Mouse (Mus musculus) heart, embryonic 12.5 days (tissue): ENCODE results near the gene Vipr1. TPM values are rescaled to one million over a fixed set of nuclear protein-coding genes. Genes with fewer than 3 reads are reported as not detected.

Source experiments
- ATAC-seq: fragments of 200-750 bp; cut with Nextera tagmentation; 2 replicates; pipeline ENCODE4 v1.8.0; 2017; ENCODE audit warnings: moderate TSS enrichment, moderate library complexity; ENCODE audit not compliant: insufficient number of reproducible peaks, low FRiP score
- H3K27ac ChIP-seq: fragments of 300-500 bp; sonication (generic); 2 replicates; pipeline ENCODE4 v1.5.1; 2016; ENCODE audit warnings: mild to moderate bottlenecking, moderate library complexity; ENCODE audit not compliant: poor library complexity, severe bottlenecking
- H3K27me3 ChIP-seq: fragments of 300-500 bp; sonication (generic); replicated peaks from 2 replicates; pipeline ENCODE4 v1.6.1; 2016; ENCODE audit warnings: mild to moderate bottlenecking, moderate library complexity
- H3K36me3 ChIP-seq: fragments of 300-500 bp; sonication (generic); 2 replicates; pipeline ENCODE4 v1.6.1; 2016; ENCODE audit warnings: mild to moderate bottlenecking, moderate library complexity
- H3K4me1 ChIP-seq: fragments of 300-500 bp; sonication (generic); replicated peaks from 2 replicates; pipeline ENCODE4 v1.6.1; 2016; ENCODE audit warnings: mild to moderate bottlenecking
- H3K4me2 ChIP-seq: fragments of 300-500 bp; sonication (generic); 2 replicates; pipeline ENCODE4 v1.6.1; 2016; ENCODE audit warnings: mild to moderate bottlenecking, moderate library complexity
- H3K4me3 ChIP-seq: fragments of 300-500 bp; sonication (generic); 2 replicates; pipeline ENCODE4 v1.5.1; 2016; ENCODE audit warnings: mild to moderate bottlenecking
- H3K9ac ChIP-seq: fragments of 300-500 bp; sonication (generic); 2 replicates; pipeline ENCODE4 v1.6.1; 2016; ENCODE audit warnings: mild to moderate bottlenecking, moderate library complexity
- H3K9me3 ChIP-seq: fragments of 300-500 bp; sonication (generic); replicated peaks from 2 replicates; pipeline ENCODE4 v1.6.1; 2016; ENCODE audit warnings: mild to moderate bottlenecking, moderate library complexity
- WGBS: fragments of 180-500 bp; shearing (Covaris S2); methylation state at CpG from one replicate; pipeline ENCODE4 v1.1.7; 2016; 5-methylcytosine and 5-hydroxymethylcytosine counted together
- polyA plus RNA-seq: library from polyadenylated mRNA; unstranded; fragments of >200 nt; fragmentation: Nextera tagmentation; extraction: Ambion mirVana; gene quantifications from 2 replicates; pipeline ENCODE4 v1.2.1, GENCODE M21; 2016

Gene Vipr1
- polyA plus RNA-seq, 1 experiment from 2014 or later: 0.15 TPM

- 35% methylated on average over 1 of the region's 1 CpGs for WGBS
- Histone ChIP-seq H3K4me2 (no peak overlapping the region), H3K27ac (no peak overlapping the region), H3K4me1 (no peaks in the 10 kb centered on the region), H3K9ac (no peak overlapping the region), H3K9me3 (no peaks in the 10 kb centered on the region), H3K27me3 (0 out of 2 replicates have a peak, but pooled peaks cover 11% of the 10 kb centered on the region), H3K36me3 (no peaks in the 10 kb centered on the region), H3K4me3 (no peak overlapping the region)
- ATAC-seq: peak; percentile 41; the same call in 1 of the 2 replicates
Measured at GRCm38 (mm10) chr9:121606498-121607096, 35.9 kb upstream of the Vipr1 start.

- 60% methylated on average over 6 of the region's 6 CpGs for WGBS
- no peaks in the 10 kb centered on the region for H3K36me3 ChIP-seq
- no peaks in the 10 kb centered on the region; the same call in 1 of the 2 replicates for H3K9me3 ChIP-seq
- peaks cover 11% of the 10 kb centered on the region for H3K4me1 ChIP-seq
- no peak overlapping the region for H3K27ac ChIP-seq
- H3K4me3 ChIP-seq: no peak overlapping the region
- 0 out of 2 replicates have a peak, but pooled peaks cover 13% of the 10 kb centered on the region for H3K27me3 ChIP-seq
- no peak overlapping the region for H3K9ac ChIP-seq
- H3K4me2 ChIP-seq: no peak overlapping the region
- ATAC-seq: no peak
Measured at GRCm38 (mm10) chr9:121609381-121609780, 33.1 kb upstream of the Vipr1 start.

- Histone ChIP-seq H3K27ac (no peak overlapping the region), H3K36me3 (no peaks in the 10 kb centered on the region), H3K27me3 (peaks cover 11% of the 10 kb centered on the region; the same call in 1 of the 2 replicates), H3K4me3 (no peak overlapping the region), H3K4me1 (peaks cover 11% of the 10 kb centered on the region), H3K4me2 (no peak overlapping the region), H3K9ac (no peak overlapping the region), H3K9me3 (no peaks in the 10 kb centered on the region; the same call in 1 of the 2 replicates)
- peak; percentile 52; the same call in 1 of the 2 replicates for ATAC-seq
- 7% methylated on average over 5 of the region's 5 CpGs for WGBS
Measured at GRCm38 (mm10) chr9:121613192-121613591, 29.3 kb upstream of the Vipr1 start.

- no peak for ATAC-seq
- Histone ChIP-seq H3K9me3 (no peaks in the 10 kb centered on the region; the same call in 1 of the 2 replicates), H3K36me3 (no peaks in the 10 kb centered on the region)
Measured at GRCm38 (mm10) chr9:121614241-121614757, 28.2 kb upstream of the Vipr1 start.

GRCm38 (mm10) chr9:121616471-121616870 is 26.0 kb upstream of the Vipr1 start:
- Histone ChIP-seq H3K9me3 (no peaks in the 10 kb centered on the region; the same call in 1 of the 2 replicates), H3K9ac (no peak overlapping the region), H3K36me3 (no peaks in the 10 kb centered on the region), H3K4me3 (no peak overlapping the region), H3K27me3 (peaks cover 12% of the 10 kb centered on the region), H3K4me2 (no peak overlapping the region), H3K27ac (no peak overlapping the region), H3K4me1 (peaks cover 11% of the 10 kb centered on the region)
- no peak for ATAC-seq
- 53% methylated on average over 3 of the region's 3 CpGs for WGBS

More at GRCm38 (mm10) chr9:121614241-121614757, 28.2 kb upstream of the Vipr1 start:
- Histone ChIP-seq H3K27me3 (peaks cover 8% of the 10 kb centered on the region; the same call in 1 of the 2 replicates), H3K4me1 (peaks cover 11% of the 10 kb centered on the region), H3K4me2 (no peak overlapping the region), H3K9ac (no peak overlapping the region), H3K27ac (no peak overlapping the region), H3K4me3 (no peak overlapping the region)

- WGBS: 54% methylated on average over 7 of the region's 7 CpGs
- no peak for ATAC-seq
- Histone ChIP-seq H3K9ac (no peak overlapping the region), H3K27me3 (peaks cover 15% of the 10 kb centered on the region), H3K9me3 (no peaks in the 10 kb centered on the region), H3K4me3 (no peak overlapping the region), H3K36me3 (no peaks in the 10 kb centered on the region), H3K4me1 (peaks cover 10% of the 10 kb centered on the region), H3K4me2 (no peak overlapping the region), H3K27ac (no peak overlapping the region)
Measured at GRCm38 (mm10) chr9:121619441-121619840, 23.1 kb upstream of the Vipr1 start.

- Histone ChIP-seq H3K4me1 (peaks cover 10% of the 10 kb centered on the region), H3K27me3 (peaks cover 12% of the 10 kb centered on the region), H3K4me3 (no peak overlapping the region), H3K9me3 (no peaks in the 10 kb centered on the region), H3K9ac (no peak overlapping the region), H3K4me2 (no peak overlapping the region), H3K36me3 (no peaks in the 10 kb centered on the region), H3K27ac (no peak overlapping the region)
- WGBS: 81% methylated on average over 4 of the region's 4 CpGs
- no peak for ATAC-seq
Measured at GRCm38 (mm10) chr9:121623235-121623634, 19.3 kb upstream of the Vipr1 start.

- Histone ChIP-seq H3K27me3 (peaks cover 8% of the 10 kb centered on the region), H3K9me3 (no peaks in the 10 kb centered on the region), H3K4me1 (peaks cover 10% of the 10 kb centered on the region), H3K27ac (no peak overlapping the region), H3K36me3 (no peaks in the 10 kb centered on the region), H3K4me2 (no peak overlapping the region), H3K9ac (no peak overlapping the region), H3K4me3 (no peak overlapping the region)
- no peak for ATAC-seq
- WGBS: 76% methylated on average over 2 of the region's 2 CpGs
Measured at GRCm38 (mm10) chr9:121624920-121625319, 17.6 kb upstream of the Vipr1 start.

- H3K4me1 ChIP-seq: peaks cover 11% of the 10 kb centered on the region
- no peak overlapping the region for H3K9ac ChIP-seq
- no peak overlapping the region for H3K27ac ChIP-seq
- 79% methylated on average over 1 of the region's 1 CpGs for WGBS
- H3K4me3 ChIP-seq: no peak overlapping the region
- peaks cover 16% of the 10 kb centered on the region for H3K27me3 ChIP-seq
- H3K4me2 ChIP-seq: no peak overlapping the region
- H3K36me3 ChIP-seq: no peaks in the 10 kb centered on the region
- H3K9me3 ChIP-seq: no peaks in the 10 kb centered on the region
- no peak for ATAC-seq
Measured at GRCm38 (mm10) chr9:121630627-121631026, 11.9 kb upstream of the Vipr1 start.

- H3K36me3 ChIP-seq: no peaks in the 10 kb centered on the region
- H3K9ac ChIP-seq: no peak overlapping the region
- ATAC-seq: no peak
- no peaks in the 10 kb centered on the region for H3K9me3 ChIP-seq
- WGBS: 30% methylated on average over 4 of the region's 4 CpGs
- H3K4me3 ChIP-seq: no peak overlapping the region
- H3K4me2 ChIP-seq: no peak overlapping the region
- peaks cover 11% of the 10 kb centered on the region for H3K4me1 ChIP-seq
- no peak overlapping the region for H3K27ac ChIP-seq
- H3K27me3 ChIP-seq: peaks cover 28% of the 10 kb centered on the region
Measured at GRCm38 (mm10) chr9:121631946-121632345, 10.6 kb upstream of the Vipr1 start.

GRCm38 (mm10) chr9:121632891-121633290 is 9.6 kb upstream of the Vipr1 start:
- ATAC-seq: no peak

More at GRCm38 (mm10) chr9:121632891-121633290, 9.6 kb upstream of the Vipr1 start:
- Histone ChIP-seq H3K4me1 (peaks cover 11% of the 10 kb centered on the region), H3K4me3 (no peak overlapping the region), H3K4me2 (no peak overlapping the region), H3K27ac (no peak overlapping the region), H3K9ac (no peak overlapping the region), H3K27me3 (peaks cover 36% of the 10 kb centered on the region), H3K36me3 (no peaks in the 10 kb centered on the region), H3K9me3 (no peaks in the 10 kb centered on the region)
- 86% methylated on average over 10 of the region's 10 CpGs for WGBS
